Mouse (Mus musculus) hindbrain, embryonic 13.5 days (tissue): ENCODE measurements at regions not wholly inside any gene's neighbourhood (a gene's known extent, or its start where the extent isn't known, plus 50 kb on each side); places are given as distances from the start of the nearest gene placed in this dataset.

Experiments
- ATAC-seq: fragments of 200-750 bp; cut with Nextera tagmentation; 2 replicates; pipeline ENCODE4 v1.8.0; 2017; ENCODE audit warnings: moderate TSS enrichment; ENCODE audit not compliant: low FRiP score
- H3K27ac ChIP-seq: fragments of 300-500 bp; sonication (generic); 2 replicates; pipeline ENCODE4 v1.5.1; 2015; ENCODE audit warnings: inconsistent platforms, mild to moderate bottlenecking, moderate library complexity
- H3K27me3 ChIP-seq: fragments of 300-500 bp; sonication (generic); 2 replicates; pipeline ENCODE4 v1.6.1; 2015; ENCODE audit warnings: mild to moderate bottlenecking, inconsistent platforms
- H3K36me3 ChIP-seq: fragments of 300-500 bp; sonication (generic); 2 replicates; pipeline ENCODE4 v1.6.1; 2015; ENCODE audit warnings: mild to moderate bottlenecking, inconsistent platforms
- H3K4me1 ChIP-seq: fragments of 300-500 bp; sonication (generic); replicated peaks from 2 replicates; pipeline ENCODE4 v1.6.1; 2015; ENCODE audit warnings: inconsistent platforms
- H3K4me2 ChIP-seq: fragments of 300-500 bp; sonication (generic); 2 replicates; pipeline ENCODE4 v1.6.1; 2015; ENCODE audit warnings: inconsistent platforms, mild to moderate bottlenecking, moderate library complexity
- H3K4me3 ChIP-seq: fragments of 300-500 bp; sonication (generic); 2 replicates; pipeline ENCODE4 v1.5.1; 2015; ENCODE audit warnings: mild to moderate bottlenecking, inconsistent platforms
- H3K9ac ChIP-seq: fragments of 300-500 bp; sonication (generic); 2 replicates; pipeline ENCODE4 v1.6.1; 2015; ENCODE audit warnings: mild to moderate bottlenecking, inconsistent platforms
- H3K9me3 ChIP-seq: fragments of 300-500 bp; sonication (generic); 2 replicates; pipeline ENCODE4 v1.6.1; 2016; ENCODE audit warnings: inconsistent platforms
- WGBS: fragments of 180-500 bp; shearing (Covaris S2); methylation state at CpG from one replicate; pipeline ENCODE4 v1.1.7; 2015; 5-methylcytosine and 5-hydroxymethylcytosine counted together

- Histone ChIP-seq H3K36me3 (no peaks in the 10 kb centered on the region), H3K9me3 (no peaks in the 10 kb centered on the region), H3K4me1 (peaks cover 14% of the 10 kb centered on the region), H3K4me3 (no peak overlapping the region), H3K27ac (peak overlapping the region; percentile 69), H3K4me2 (peak overlapping the region; percentile 40), H3K27me3 (no peaks in the 10 kb centered on the region), H3K9ac (0 out of 2 replicates have a peak overlapping the region, but pooled peaks have one; percentile 9)
- ATAC-seq = peak; percentile 24; the same call in 1 of the 2 replicates
- 24% methylated on average over 2 of the region's 2 CpGs for WGBS
These were observed 1216.3 kb downstream of the Agbl1 start for GRCm38 (mm10) chr7:77446052-77446367.

DNA sequence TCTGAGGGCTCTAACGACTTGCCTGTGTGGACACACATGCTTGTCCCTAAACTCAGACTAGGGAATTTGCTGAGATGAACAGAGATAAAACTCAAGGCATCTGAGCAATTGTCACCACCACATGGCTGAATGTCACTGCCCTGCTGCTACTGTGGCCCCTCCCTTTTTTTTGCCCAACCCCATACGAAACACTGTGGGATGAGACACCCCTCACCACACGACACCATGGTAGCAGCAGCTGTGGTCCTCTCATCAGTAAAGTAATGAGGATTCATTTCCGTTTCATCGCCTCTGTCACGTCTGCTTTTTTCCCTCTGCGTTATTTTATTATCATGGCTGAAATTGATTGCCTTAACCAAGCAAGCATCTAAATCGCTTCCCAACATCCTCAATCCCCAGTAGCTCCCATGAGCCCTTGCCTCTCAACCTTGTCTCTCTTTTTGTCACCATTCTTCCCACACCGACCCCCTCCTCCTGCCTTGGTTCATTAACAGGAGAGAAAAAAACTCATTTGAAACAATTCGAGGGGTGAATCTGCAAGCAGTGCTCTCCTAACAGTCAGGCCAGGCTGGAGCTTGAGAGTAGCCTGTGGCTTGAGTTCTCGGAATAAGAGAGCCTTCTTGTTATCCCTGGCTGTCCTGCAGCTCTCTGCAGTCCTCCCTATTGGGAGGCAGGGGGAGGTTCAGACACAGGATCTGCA, 1215.8 kb downstream of the Agbl1 start:
- H3K36me3 ChIP-seq = no peaks in the 10 kb centered on the region
- H3K4me3 ChIP-seq = no peak overlapping the region
- WGBS = 27% methylated on average over 11 of the region's 11 CpGs
- peak; percentile 86 for ATAC-seq
- no peak overlapping the region for H3K9ac ChIP-seq
- peak overlapping the region; percentile 69 for H3K27ac ChIP-seq
- peaks cover 14% of the 10 kb centered on the region for H3K4me1 ChIP-seq
- H3K27me3 ChIP-seq = no peaks in the 10 kb centered on the region
- peak overlapping the region; percentile 40 for H3K4me2 ChIP-seq
- no peaks in the 10 kb centered on the region for H3K9me3 ChIP-seq

GRCm38 (mm10) chr7:77441622-77442021, 1211.9 kb downstream of the Agbl1 start:
- H3K27ac ChIP-seq = no peak overlapping the region
- H3K27me3 ChIP-seq = no peaks in the 10 kb centered on the region
- H3K36me3 ChIP-seq = no peaks in the 10 kb centered on the region
- ATAC-seq = no peak
- peaks cover 14% of the 10 kb centered on the region for H3K4me1 ChIP-seq
- no peak overlapping the region for H3K4me3 ChIP-seq
- H3K4me2 ChIP-seq = no peak overlapping the region
- no peaks in the 10 kb centered on the region for H3K9me3 ChIP-seq
- WGBS = 74% methylated on average over 2 of the region's 2 CpGs
- no peak overlapping the region for H3K9ac ChIP-seq

DNA sequence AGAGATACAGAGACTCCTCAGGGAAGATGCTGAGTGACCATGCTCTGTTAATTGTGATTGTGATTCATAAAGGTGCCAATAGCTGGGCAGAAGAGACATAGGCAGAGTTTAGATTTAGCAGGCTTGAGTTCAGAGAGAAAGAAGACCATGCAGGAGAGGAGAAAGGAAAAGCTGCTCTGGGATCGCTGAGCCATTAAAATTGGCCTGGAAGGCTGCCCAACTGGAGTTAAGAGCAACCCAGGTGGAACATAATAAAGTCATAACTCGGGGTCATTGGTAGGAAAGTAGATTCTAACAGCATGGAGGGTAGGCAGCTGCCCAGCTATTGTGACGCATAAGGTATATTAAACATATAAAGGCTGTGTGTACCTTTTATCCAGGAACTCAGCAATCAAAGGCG, 1183.9 kb downstream of the Agbl1 start:
- Histone ChIP-seq H3K4me2 (no peak overlapping the region), H3K27ac (no peak overlapping the region), H3K4me3 (no peak overlapping the region), H3K36me3 (no peaks in the 10 kb centered on the region), H3K9ac (no peak overlapping the region), H3K4me1 (no peaks in the 10 kb centered on the region), H3K27me3 (no peaks in the 10 kb centered on the region), H3K9me3 (no peaks in the 10 kb centered on the region)
- 82% methylated on average over 4 of the region's 4 CpGs for WGBS
- no peak for ATAC-seq
